Mouse (Mus musculus) MEL-GATA-1-ER (cell line): Measurements from ENCODE around the gene Cdcp1.

Experiments used
- DNase-seq: peaks from one replicate; pipeline ENCODE4 v3.0.0-alpha.2; 2012; ENCODE audit warnings: low read depth; ENCODE audit errors: extremely low read depth

Cdcp1 gene

GRCm38 (mm10) chr9:123215621-123216440, at the start of gene Cdcp1:
Gene Cdcp1, minus strand, starts transcription at chr9:123216038.
- no peak for DNase-seq

- peak; percentile 85 for DNase-seq
These were observed 44.8 kb upstream of the Cdcp1 start, which contains the start of gene Tmem158 for GRCm38 (mm10) chr9:123260611-123261021. Gene Tmem158, minus strand, starts transcription at chr9:123260764.

GRCm38 (mm10) chr9:123259896-123260610, 44.2 kb upstream of the Cdcp1 start:
- DNase-seq, result no peak

- no peak for DNase-seq
These were observed 43.6 kb upstream of the Cdcp1 start for GRCm38 (mm10) chr9:123259461-123259895.

GRCm38 (mm10) chr9:123258796-123259195, 43.0 kb upstream of the Cdcp1 start:
- DNase-seq, result no peak

- no peak for DNase-seq
These were observed 39.9 kb upstream of the Cdcp1 start for GRCm38 (mm10) chr9:123255736-123256135.

- no peak for DNase-seq
These were observed 32.2 kb upstream of the Cdcp1 start for GRCm38 (mm10) chr9:123247992-123248391.

- DNase-seq, result no peak
These were observed 29.3 kb upstream of the Cdcp1 start for GRCm38 (mm10) chr9:123245146-123245545.

- no peak for DNase-seq
These were observed 28.1 kb upstream of the Cdcp1 start for GRCm38 (mm10) chr9:123243988-123244387.

- DNase-seq, result no peak
These were observed 25.4 kb upstream of the Cdcp1 start for GRCm38 (mm10) chr9:123241191-123241590.

- no peak for DNase-seq
These were observed 24.9 kb upstream of the Cdcp1 start for GRCm38 (mm10) chr9:123240751-123241150.

- no peak for DNase-seq
These were observed 24.4 kb upstream of the Cdcp1 start for GRCm38 (mm10) chr9:123240271-123240670.

GRCm38 (mm10) chr9:123239651-123240050, 23.8 kb upstream of the Cdcp1 start:
- no peak for DNase-seq

- DNase-seq, result no peak
These were observed 22.6 kb upstream of the Cdcp1 start for GRCm38 (mm10) chr9:123238256-123239045.

- no peak for DNase-seq
These were observed 21.9 kb upstream of the Cdcp1 start for GRCm38 (mm10) chr9:123237739-123238138.

GRCm38 (mm10) chr9:123235621-123236020, 19.8 kb upstream of the Cdcp1 start:
- DNase-seq, result no peak

- DNase-seq, result no peak
These were observed 14.0 kb upstream of the Cdcp1 start for GRCm38 (mm10) chr9:123229826-123230225.

GRCm38 (mm10) chr9:123228671-123229070, 12.8 kb upstream of the Cdcp1 start:
- no peak for DNase-seq

- DNase-seq, result peak; percentile 47
These were observed 11.4 kb upstream of the Cdcp1 start for GRCm38 (mm10) chr9:123227106-123227750.

- peak; percentile 68 for DNase-seq
These were observed 9.1 kb upstream of the Cdcp1 start for GRCm38 (mm10) chr9:123224863-123225431.

- DNase-seq, result no peak
These were observed 4.0 kb upstream of the Cdcp1 start for GRCm38 (mm10) chr9:123219826-123220225.
